Mouse (Mus musculus) adrenal gland (tissue): ENCODE results near the gene Coasy.
"Not testable (repeated sequence)": the region's sequence is repeated elsewhere in the genome, so short reads cannot be mapped to it uniquely, and the experiment has no call there.

Source experiments
- intact Hi-C: fragments of 180-260 bp; cut with DNase I; formaldehyde crosslinking; loops from one replicate; pipeline ENCODE4 v1.15.1; 2025

Gene Coasy

GRCm38 (mm10) chr11:101086756-101087681, 4.7 kb downstream of the Coasy start, which contains the start of gene Mlx:
Gene Mlx (plus strand): TSS chr11:101087277.
- intact Hi-C loops = no loop called here

DNA sequence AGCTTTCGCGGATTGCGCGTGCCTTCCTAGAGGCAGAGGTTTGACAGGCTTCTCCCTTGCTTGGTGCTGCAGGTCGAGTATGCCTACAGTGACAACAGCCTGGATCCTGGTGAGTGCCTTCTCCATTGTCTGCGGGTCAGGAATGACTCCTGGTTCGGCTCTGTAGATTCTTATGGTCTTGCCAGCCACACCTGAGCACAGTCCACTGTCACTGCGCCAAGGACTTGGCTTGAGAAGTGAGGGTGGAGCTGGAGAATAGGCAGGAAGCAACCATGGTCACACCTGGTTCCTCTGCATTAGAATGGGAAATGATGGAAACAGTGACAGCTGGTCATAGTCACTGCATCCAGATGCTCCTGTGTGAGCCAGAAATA, 5.3 kb downstream of the Coasy start:
- intact Hi-C loops = no loop called here

DNA sequence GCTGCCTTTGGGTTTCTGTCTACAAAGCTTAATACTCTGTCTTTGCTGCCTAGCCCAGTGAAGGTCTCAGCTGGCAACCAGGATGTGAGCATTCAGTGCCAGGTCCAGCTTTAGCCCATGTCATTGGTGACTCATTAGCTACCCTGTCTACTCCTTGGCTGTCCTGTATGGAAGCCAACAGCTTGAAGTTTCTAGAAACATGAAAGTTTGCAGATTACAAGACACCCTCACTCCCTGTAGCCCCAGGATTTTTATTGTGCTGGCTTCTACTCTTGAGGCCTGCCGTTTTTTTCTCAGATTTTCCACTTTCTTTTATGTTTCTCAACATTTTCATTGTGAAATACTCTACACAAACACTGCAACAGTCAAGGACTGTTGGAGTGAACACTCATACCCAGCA, 7.6 kb downstream of the Coasy start:
- intact Hi-C loops = no loop called here

DNA sequence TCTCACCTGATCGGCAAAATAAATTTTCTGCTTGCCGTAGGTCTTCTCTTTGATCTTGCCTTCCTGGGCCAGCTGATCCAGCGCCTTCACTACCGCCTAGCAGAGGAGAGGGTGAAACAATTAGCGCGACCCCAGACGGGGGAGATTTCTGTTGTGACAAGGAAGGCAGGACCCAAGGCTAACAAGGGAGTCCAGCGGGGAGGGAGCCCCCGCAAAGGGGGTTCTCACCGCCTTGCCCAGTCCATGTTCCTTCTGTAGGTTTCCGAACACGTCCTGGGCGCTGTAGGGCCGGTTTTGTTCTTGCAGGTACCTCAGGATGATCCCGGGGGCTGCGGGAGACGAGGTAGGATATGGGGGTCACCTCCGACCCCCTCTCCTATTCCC, 12.6 kb downstream of the Coasy start:
- intact Hi-C loops = loop anchor here (5.0 kb wide), 1 partner anchor 82 kb away; the partner anchor contains the start of gene Ccr10

GRCm38 (mm10) chr11:101095314-101096024, 13.1 kb downstream of the Coasy start, which contains the start of gene Psmc3ip:
Gene Psmc3ip (minus strand): TSS chr11:101095436.
- intact Hi-C loops = loop anchor here (5.0 kb wide), 1 partner anchor 82 kb away; the partner anchor contains the start of gene Ccr10

GRCm38 (mm10) chr11:101098231-101098630, 15.9 kb downstream of the Coasy start:
- intact Hi-C loops = loop anchor here (5.0 kb wide), 1 partner anchor 79 kb away; the partner anchor contains the start of gene Ccr10

GRCm38 (mm10) chr11:101103011-101103410, 20.6 kb downstream of the Coasy start:
- intact Hi-C loops = no loop called here

- intact Hi-C loops = no loop called here
Measured at GRCm38 (mm10) chr11:101109351-101109750, 27.0 kb downstream of the Coasy start.

DNA sequence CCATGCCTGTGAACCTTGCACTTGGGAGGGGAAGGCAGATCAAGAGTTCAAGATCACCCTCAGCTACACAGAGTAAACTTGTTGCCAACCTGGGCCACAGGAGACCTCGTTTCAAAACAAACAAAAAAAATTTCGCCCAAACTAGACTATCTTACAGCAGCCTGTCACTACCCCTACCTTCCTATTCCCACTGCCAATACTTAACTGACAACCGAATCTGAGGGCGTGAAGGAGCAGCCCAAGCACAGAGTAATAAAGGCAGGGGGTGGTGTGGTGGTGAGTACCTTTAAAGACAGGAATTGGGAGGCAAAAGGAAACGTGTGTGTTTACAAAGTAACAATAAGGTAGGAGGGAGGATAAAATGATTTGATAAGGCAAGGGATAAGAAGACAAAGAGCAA, 28.3 kb downstream of the Coasy start:
- intact Hi-C loops = no loop called here

DNA sequence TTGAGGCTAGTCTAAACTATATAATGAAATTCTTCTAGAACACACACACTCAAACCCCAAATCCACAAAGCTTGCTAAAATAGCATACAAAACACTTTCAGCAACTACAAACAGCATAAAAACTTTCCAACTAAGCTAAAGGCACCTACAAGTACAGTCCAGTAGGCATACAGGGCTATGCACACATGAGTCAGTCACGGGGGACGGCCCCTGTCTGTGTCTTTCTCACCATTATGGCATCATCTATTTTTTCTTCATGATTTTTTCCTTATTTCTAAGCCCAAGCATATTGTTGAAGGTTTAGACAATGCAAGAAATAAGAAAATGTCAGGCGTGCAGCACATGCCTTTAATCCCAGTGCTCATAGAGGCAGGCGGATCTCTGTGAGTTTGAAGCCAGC, 28.8 kb downstream of the Coasy start:
- intact Hi-C loops = no loop called here

GRCm38 (mm10) chr11:101112186-101112585, 29.8 kb downstream of the Coasy start:
- intact Hi-C loops = no loop called here

DNA sequence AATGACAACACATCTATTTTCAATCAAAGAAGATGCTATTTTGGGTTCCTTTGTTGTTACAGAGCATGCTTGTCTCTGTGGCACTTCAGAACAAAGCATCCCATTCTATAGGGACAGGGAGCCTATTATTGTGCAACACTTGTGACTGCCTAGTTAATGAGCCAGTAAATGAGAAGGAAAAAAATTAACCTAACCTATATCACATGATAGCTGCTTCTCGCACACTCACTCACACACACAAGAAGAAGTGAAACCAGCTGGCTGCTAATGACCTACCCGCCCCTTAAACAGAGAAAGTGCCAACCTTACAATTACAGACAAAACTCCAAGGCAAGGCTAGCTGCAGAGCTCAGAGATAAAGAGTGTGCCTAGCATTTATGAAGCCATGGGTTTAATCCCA, 33.2 kb downstream of the Coasy start:
- intact Hi-C loops = no loop called here

DNA sequence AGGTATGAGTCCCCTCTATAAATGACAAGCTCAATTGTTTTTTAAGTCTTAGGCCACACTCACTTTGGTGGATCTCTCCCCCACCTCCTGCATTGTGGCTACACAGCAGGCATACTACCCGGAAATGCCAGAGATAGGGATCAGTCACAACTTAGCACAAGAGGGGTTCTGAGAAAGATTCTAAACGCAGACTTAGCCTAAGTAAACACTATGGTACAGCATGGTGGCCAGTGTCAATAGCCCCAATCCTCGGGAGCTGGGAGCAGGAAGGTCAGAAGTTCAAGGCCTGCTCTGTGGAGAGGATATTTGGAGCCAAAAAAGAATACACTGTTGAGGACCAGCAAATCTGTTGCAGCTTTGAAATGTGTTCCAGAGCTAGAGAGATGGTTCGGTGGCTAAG, 35.7 kb downstream of the Coasy start:
- intact Hi-C loops = no loop called here

DNA sequence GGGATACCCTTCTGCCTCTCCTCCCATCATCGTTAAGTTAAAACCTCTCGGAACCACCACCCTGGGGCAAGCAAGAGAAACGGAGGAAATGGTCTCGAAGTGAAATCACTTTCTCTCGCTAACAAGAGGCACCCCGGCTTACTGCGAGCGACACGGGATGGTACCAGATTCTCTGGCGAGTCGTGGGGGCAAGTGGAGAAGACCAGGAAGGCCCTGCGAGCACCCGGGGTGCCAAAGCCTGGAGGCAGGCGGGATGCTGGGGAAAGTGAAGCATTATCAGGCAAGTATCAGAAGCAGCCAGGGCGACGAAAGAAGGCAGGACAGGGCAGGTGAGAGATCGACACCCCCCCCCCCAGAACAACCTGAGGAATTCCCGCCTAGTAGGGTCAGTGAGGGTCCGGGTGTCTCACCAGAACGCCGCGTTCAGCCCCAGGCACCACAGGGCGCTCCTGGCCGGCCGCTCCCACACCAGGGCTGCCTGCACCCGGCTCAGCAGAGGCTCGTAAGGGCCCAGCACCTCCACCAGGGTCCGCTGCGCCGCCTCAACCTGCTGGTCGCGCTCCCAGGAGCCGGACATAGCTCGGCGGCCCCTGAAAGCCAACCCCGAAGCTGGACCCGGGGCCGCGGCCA, 36.9 kb downstream of the Coasy start:
- intact Hi-C loops = no loop called here

DNA sequence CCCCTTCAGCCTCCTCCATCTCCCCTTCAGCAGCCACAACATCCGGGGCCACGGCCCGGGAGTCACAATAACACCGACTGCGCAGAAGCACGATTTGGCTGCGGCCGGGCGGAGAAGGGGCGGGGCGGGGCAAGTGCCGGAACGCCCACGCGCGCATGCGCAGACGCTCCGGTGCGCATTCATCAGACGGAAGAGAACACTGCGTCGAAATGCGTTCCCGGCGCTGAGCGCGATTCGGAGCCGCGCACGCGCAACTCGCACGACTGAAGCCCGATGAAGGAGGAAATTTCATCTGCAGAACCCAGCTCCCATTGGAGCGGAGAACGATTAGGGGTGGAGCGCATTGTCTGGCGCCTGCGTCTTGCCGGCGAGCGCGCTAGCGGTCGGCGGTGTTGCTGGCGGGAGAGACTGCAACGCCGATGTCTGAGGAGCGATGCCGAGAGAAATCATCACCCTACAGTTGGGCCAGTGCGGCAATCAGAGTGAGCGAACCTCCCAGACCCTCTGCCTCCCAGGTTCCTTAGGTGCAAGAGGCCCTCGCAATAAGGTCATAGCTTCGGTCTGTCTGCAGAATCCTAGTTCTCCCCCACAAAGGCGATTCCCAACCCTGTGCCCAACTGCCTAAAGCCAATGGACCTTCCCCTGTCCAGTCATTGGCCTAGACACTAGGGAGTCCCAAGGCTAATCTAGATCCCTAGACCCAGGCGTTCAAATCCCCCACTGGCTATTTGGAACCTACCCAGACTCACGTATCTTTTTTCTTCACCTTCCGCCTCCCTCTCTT, 37.6 kb downstream of the Coasy start, which contains the start of the genes Retreg3 and Tubg1:
Gene Retreg3, minus strand, starts transcription at position 133 of the 784 bp plus-strand sequence.
Gene Tubg1, plus strand, starts transcription at position 178 of the 784 bp plus-strand sequence.
- intact Hi-C loops = no loop called here

DNA sequence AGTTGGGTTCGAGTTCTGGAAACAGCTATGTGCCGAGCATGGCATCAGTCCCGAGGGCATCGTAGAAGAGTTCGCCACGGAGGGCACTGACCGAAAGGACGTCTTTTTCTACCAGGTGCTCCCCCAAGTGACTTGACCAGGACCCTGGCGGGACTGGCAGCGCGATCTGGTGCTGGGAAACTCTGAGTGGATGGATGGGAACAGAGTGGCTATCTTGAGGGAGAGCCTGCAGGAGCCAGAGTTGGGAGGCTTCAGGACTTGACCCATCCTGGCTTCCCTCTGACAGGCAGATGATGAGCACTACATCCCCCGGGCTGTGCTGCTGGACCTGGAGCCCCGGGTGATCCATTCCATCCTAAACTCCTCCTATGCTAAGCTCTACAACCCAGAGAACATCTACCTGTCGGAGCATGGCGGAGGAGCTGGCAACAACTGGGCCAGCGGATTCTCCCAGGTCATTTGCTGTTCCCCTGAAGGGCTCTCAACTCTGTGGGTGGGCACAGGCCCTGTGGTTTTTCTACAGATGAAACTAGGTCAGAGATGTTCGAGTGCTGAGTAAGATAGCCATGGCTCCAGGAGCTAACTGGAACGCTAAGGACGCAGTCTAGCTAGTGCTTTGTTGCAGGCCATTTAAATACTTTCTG, 38.3 kb downstream of the Coasy start:
- intact Hi-C loops = no loop called here

DNA sequence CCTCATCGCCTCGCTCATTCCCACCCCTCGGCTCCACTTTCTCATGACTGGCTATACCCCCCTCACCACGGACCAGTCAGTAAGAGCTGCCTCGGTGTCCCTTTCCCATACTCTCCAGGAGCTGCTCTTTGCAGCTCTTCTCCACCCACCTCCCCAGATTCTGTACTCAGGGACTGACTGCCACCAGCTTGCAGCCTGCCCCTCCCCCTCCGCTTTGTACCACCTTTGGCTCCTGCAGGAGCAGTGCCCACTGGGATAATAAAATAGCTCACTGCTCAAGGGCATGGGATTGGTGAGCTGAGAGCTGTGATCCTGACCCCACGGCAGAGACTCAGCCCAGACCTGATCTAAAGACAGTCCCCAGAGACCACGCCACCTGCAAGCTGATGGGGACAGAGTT, 42.1 kb downstream of the Coasy start:
- intact Hi-C loops = not testable (repeated sequence)

DNA sequence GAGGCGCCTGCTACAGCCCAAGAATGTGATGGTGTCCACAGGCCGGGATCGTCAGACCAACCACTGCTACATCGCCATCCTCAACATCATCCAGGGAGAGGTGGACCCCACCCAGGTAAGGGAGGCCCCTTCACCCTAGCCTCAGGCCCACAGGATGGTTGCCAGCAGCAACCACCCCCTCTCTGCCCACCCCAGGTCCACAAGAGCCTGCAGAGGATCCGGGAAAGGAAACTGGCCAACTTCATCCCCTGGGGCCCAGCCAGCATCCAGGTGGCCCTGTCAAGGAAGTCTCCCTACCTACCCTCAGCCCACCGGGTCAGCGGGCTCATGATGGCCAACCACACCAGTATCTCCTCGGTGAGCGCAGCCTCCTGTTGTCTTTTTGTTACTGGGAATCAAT, 42.6 kb downstream of the Coasy start:
- intact Hi-C loops = not testable (repeated sequence)

- intact Hi-C loops = no loop called here
Measured at GRCm38 (mm10) chr11:101127075-101127474, 44.7 kb downstream of the Coasy start.

GRCm38 (mm10) chr11:101128996-101129577, 46.7 kb downstream of the Coasy start:
- intact Hi-C loops = no loop called here
